Mouse (Mus musculus) inflammation-experienced regulatory T-cells (primary cell): ENCODE measurements around the gene Syt1. TPM values are rescaled to one million over a fixed set of nuclear protein-coding genes. Genes with fewer than 3 reads are reported as not detected.

Experiments
- polyA plus RNA-seq, 2 experiments: library from polyadenylated mRNA; unstranded; fragments of 100-300 nt; shearing (Covaris generic); gene quantifications; one replicate each; pipeline ENCODE4 v1.2.1; 2017

The Syt1 gene
- polyA plus RNA-seq, result 1 to 10 TPM in 1 of 2 experiments, under 1 TPM in 1; 0.41 to 2.0 TPM

GRCm38 (mm10) chr10:109010241-109011193, at the start of gene Syt1:
Gene Syt1 (minus strand): TSS chr10:109010982.

DNA sequence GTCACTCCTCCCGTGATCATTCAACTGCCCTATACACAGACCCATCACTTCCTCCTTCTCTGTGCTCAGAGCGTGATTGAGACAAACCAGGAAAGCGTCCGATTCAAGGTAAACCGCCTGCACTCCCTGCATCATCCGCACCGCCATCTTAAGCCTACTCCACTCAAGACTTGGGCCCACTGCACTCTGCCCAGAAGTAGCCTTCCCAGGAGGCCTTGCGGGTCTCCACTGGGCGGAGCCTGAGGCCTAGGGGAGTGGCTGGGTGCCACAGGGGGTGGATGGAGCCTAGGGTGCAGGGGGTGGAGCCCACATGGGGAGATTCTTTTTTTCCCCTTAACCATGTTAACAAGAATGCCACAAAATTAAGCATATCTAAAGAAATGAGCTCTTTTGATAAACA, 310.8 kb downstream of the Syt1 start, which contains the start of gene Gm5136:
Gene Gm5136 (minus strand): TSS at position 215 of the 400 bp plus-strand sequence.

